Mouse (Mus musculus) liver, embryonic 14.5 days (tissue): ENCODE measurements around the gene Dlgap1. TPM values are rescaled to one million over a fixed set of nuclear protein-coding genes. Genes with fewer than 3 reads are reported as not detected.

Source experiments
- ATAC-seq: fragments of 200-750 bp; cut with Nextera tagmentation; 2 replicates; pipeline ENCODE4 v1.8.0; 2017; ENCODE audit warnings: moderate number of reproducible peaks, mild to moderate bottlenecking, moderate library complexity; ENCODE audit not compliant: insufficient read depth
- DNase-seq, 3 experiments: peaks; one replicate each; pipeline ENCODE4 v3.0.0-alpha.2; 2012 to 2013; ENCODE audit warnings: low read depth in 3 of 3, low spot score in 3 of 3
- H3K27ac ChIP-seq: fragments of 300-500 bp; sonication (generic); 2 replicates; pipeline ENCODE4 v1.5.1; 2014; ENCODE audit warnings: moderate library complexity, mild to moderate bottlenecking, control low read depth, inconsistent platforms
- H3K27me3 ChIP-seq: fragments of 300-500 bp; sonication (generic); 2 replicates; pipeline ENCODE4 v1.6.1; 2014; ENCODE audit warnings: mild to moderate bottlenecking, low read length, moderate library complexity; ENCODE audit not compliant: control insufficient read depth, insufficient read depth
- H3K36me3 ChIP-seq: fragments of 300-500 bp; sonication (generic); replicated peaks from 2 replicates; pipeline ENCODE4 v1.6.1; 2014; ENCODE audit warnings: low read depth; ENCODE audit not compliant: control insufficient read depth, insufficient read depth
- H3K4me1 ChIP-seq, 2 experiments: fragments of 200-500 bp in 1 of 2; fragments of 300-500 bp in 1 of 2; sonication (generic) in 1 of 2; replicated peaks; 2 replicates each; pipeline ENCODE4 v1.6.1; 2012 to 2014; ENCODE audit warnings: antibody characterized with exemption in 1 of 2, inconsistent platforms in 1 of 2, low read length in 1 of 2; ENCODE audit not compliant: control insufficient read depth in 2 of 2, insufficient read depth in 2 of 2
- H3K4me2 ChIP-seq: fragments of 300-500 bp; sonication (generic); 2 replicates; pipeline ENCODE4 v1.6.1; 2014; ENCODE audit warnings: low read depth, mild to moderate bottlenecking, control low read depth, moderate library complexity
- H3K4me3 ChIP-seq, 2 experiments: fragments of 200-500 bp in 1 of 2; fragments of 300-500 bp in 1 of 2; sonication (generic) in 1 of 2; 2 replicates each; pipeline ENCODE4 v1.5.1; 2012 to 2014; ENCODE audit warnings: low read depth in 2 of 2, low read length in 2 of 2, mild to moderate bottlenecking in 2 of 2, control low read depth in 1 of 2, inconsistent platforms in 1 of 2, moderate library complexity in 1 of 2; ENCODE audit not compliant: insufficient read depth in 1 of 2
- H3K9ac ChIP-seq: fragments of 300-500 bp; sonication (generic); replicated peaks from 2 replicates; pipeline ENCODE4 v1.6.1; 2014; ENCODE audit warnings: mild to moderate bottlenecking, control low read depth, moderate library complexity
- H3K9me3 ChIP-seq: fragments of 300-500 bp; sonication (generic); 2 replicates; pipeline ENCODE4 v1.6.1; 2016; ENCODE audit warnings: low read length, mixed read lengths; ENCODE audit not compliant: control insufficient read depth
- CTCF ChIP-seq: IDR thresholded peaks from 2 replicates; pipeline ENCODE4 v1.5.1; 2016; ENCODE audit warnings: antibody characterized with exemption, low read depth, control low read depth
- EP300 ChIP-seq: IDR thresholded peaks from 2 replicates; pipeline ENCODE4 v1.6.1; 2016; ENCODE audit warnings: antibody characterized with exemption, low read depth
- WGBS: fragments of 180-500 bp; shearing (Covaris S2); extraction: QIAGEN DNeasy Blood & Tissue Kit; methylation state at CpG from one replicate; pipeline ENCODE4 v1.1.7; 2014; ENCODE audit not compliant: insufficient replicate concordance; 5-methylcytosine and 5-hydroxymethylcytosine counted together
- polyA plus RNA-seq, 2 experiments: library from polyadenylated mRNA; depleted of rRNA in 1 of 2; stranded (reverse) in 1 of 2; unstranded in 1 of 2; fragments of >200 nt; fragmentation: Nextera tagmentation in 1 of 2; extraction: Ambion mirVana in 1 of 2; gene quantifications; 2 replicates each; pipeline versions ENCODE4 v1.2.1 to v1.2.3; 2012 to 2014

Gene Dlgap1
- polyA plus RNA-seq, 2 experiments = 0.01 TPM; not detected in 1

- TF ChIP-seq CTCF (no peak), EP300 (no peak)
- ATAC-seq (no peak), DNase-seq (no peak)
- no peaks in the 10 kb centered on the region for H3K9me3 ChIP-seq
- H3K36me3 ChIP-seq = no peaks in the 10 kb centered on the region
- 69% methylated on average over 11 of the region's 11 CpGs for WGBS
- no peak overlapping the region for H3K9ac ChIP-seq
- no peaks in the 10 kb centered on the region for H3K4me1 ChIP-seq
- no peak overlapping the region for H3K4me2 ChIP-seq
- H3K4me3 ChIP-seq = no peak overlapping the region
- H3K27ac ChIP-seq = no peak overlapping the region
- no peaks in the 10 kb centered on the region for H3K27me3 ChIP-seq
Measured at GRCm38 (mm10) chr17:70307418-70308176, 338.7 kb downstream of the Dlgap1 start.

- TF ChIP-seq EP300 = no peak
- no peak for TF ChIP-seq CTCF
Measured at GRCm38 (mm10) chr17:70308364-70309231, 339.7 kb downstream of the Dlgap1 start.

DNA sequence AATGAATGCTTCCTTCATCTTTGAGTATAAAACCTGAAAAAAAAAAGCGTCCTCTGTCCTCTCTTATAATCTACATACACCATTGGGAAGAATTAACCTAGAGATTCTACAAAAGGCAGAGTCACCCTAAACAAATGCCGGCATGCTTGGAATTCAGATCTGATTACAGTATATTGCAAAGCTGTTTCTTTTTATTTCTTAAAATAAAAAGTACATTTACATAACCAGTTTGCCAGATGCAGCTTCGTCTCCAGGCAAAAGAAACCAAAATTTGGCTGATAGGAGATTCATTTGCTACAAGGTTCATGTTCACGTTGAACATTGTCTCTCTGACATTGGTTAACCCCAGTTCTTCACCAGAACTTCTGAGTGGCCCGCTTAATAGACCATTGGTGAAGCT is 347.5 kb downstream of the Dlgap1 start:
- Histone ChIP-seq H3K27me3 (no peaks in the 10 kb centered on the region), H3K9me3 (no peaks in the 10 kb centered on the region), H3K4me2 (no peak overlapping the region), H3K9ac (no peak overlapping the region), H3K4me1 (no peaks in the 10 kb centered on the region), H3K27ac (no peak overlapping the region), H3K36me3 (no peaks in the 10 kb centered on the region), H3K4me3 (no peak overlapping the region)
- DNase-seq (no peak), ATAC-seq (no peak)
- WGBS = 58% methylated on average over 5 of the region's 5 CpGs
- TF ChIP-seq CTCF (no peak), EP300 (no peak)

More at GRCm38 (mm10) chr17:70308364-70309231, 339.7 kb downstream of the Dlgap1 start:
- ATAC-seq = no peak
- Histone ChIP-seq H3K36me3 (no peaks in the 10 kb centered on the region), H3K9ac (no peak overlapping the region), H3K4me3 (no peak overlapping the region), H3K4me2 (no peak overlapping the region), H3K4me1 (no peaks in the 10 kb centered on the region), H3K27ac (no peak overlapping the region), H3K9me3 (no peaks in the 10 kb centered on the region), H3K27me3 (no peaks in the 10 kb centered on the region)
- WGBS = 65% methylated on average over 22 of the region's 22 CpGs
- no peak for DNase-seq

- Histone ChIP-seq H3K4me3 (no peak overlapping the region), H3K4me2 (no peak overlapping the region), H3K4me1 (no peaks in the 10 kb centered on the region), H3K9ac (no peak overlapping the region), H3K36me3 (no peaks in the 10 kb centered on the region), H3K27me3 (no peaks in the 10 kb centered on the region), H3K9me3 (no peaks in the 10 kb centered on the region), H3K27ac (no peak overlapping the region)
- no peak for DNase-seq
- TF ChIP-seq EP300 = no peak
- TF ChIP-seq CTCF = no peak
- 64% methylated on average over 7 of the region's 7 CpGs for WGBS
- no peak for ATAC-seq
Measured at GRCm38 (mm10) chr17:70317779-70318178, 348.9 kb downstream of the Dlgap1 start.

GRCm38 (mm10) chr17:70321976-70322375 is 353.1 kb downstream of the Dlgap1 start:
- Histone ChIP-seq H3K9ac (no peak overlapping the region), H3K9me3 (no peaks in the 10 kb centered on the region), H3K27me3 (no peaks in the 10 kb centered on the region), H3K4me3 (no peak overlapping the region), H3K36me3 (no peaks in the 10 kb centered on the region), H3K4me2 (no peak overlapping the region), H3K4me1 (no peaks in the 10 kb centered on the region), H3K27ac (no peak overlapping the region)
- ATAC-seq = no peak
- WGBS = 61% methylated on average over 6 of the region's 6 CpGs
- no peak for DNase-seq
- TF ChIP-seq EP300 (no peak), CTCF (no peak)
